Mouse (Mus musculus): ENCODE measurements around the gene Btbd9.

The Btbd9 gene

DNA sequence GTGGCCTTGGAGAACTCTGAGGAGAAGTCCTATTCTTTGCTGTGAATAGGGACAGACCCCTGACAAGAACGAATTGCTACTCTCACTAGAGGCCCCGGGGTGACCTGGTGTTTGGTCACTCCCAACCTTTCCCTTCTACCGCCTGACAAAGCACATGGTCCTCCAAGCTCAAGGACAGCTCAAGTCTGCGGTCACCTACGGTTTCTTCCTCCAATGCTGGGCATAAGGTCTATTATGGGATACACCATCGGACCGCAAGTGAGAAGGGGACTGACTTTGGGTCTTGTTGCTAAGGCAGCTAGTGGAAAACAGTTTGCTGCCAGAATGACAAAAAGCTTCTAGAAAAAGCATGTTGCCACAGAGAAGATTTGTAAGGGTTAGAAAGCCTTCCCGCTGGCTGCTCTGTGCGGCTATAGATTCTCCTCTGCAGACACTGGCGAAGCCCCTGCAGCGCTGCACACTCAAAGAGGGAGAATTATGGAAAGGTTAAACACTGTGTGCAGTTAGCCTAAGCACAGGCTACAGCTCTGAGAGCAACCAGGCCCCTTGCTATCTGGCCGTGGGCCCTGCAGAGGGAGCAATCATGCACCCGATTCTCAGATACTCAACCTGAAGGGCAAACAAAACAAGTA lies 235.7 kb downstream of the Btbd9 start:
- no peak for DNase-seq (ENCODE audit: low spot score in 2 of 2)

DNA sequence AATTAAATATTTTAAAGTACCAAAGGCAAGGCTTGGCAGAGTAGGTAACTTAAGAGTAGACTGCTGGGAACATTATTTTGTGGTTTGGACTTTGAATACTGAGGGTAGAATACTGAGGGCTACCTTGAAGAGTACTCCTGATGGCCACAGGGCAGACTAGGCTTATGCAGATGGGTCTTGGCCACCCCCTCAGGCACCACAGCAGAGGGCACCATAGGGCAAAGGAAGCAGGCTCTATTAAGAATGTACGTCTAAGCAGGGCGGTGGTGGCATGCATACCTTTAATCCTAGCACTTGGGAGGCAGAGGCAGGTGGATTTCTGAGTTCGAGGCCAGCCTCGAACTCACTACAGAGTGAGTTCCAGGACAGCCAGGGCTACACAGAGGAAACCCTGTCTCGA lies 237.0 kb downstream of the Btbd9 start:
- peak in 1 of 2 experiments; percentile 47 for DNase-seq (ENCODE audit: low spot score in 2 of 2)

DNA sequence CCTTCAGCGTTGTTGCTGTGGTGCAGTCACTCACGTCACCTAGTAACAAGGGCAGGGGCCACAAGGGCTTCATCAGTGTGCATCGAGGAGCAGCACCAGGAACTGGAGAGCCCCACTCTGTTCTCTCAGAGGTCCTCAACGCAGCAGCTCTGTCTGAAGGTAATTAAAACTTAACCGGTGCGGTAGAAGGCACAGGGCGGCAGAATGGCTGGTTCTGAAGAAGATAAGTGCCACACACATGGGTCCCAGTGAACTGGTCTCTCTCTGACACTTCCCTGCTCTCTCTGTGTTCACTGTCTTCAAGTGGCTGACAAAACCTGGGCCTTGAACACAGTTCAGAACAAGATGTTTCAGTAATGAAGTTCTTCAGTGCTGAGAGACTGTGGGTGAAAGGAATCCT lies 239.5 kb downstream of the Btbd9 start:
- peak in 1 of 2 experiments; percentile 55 for DNase-seq (ENCODE audit: low spot score in 2 of 2)

DNA sequence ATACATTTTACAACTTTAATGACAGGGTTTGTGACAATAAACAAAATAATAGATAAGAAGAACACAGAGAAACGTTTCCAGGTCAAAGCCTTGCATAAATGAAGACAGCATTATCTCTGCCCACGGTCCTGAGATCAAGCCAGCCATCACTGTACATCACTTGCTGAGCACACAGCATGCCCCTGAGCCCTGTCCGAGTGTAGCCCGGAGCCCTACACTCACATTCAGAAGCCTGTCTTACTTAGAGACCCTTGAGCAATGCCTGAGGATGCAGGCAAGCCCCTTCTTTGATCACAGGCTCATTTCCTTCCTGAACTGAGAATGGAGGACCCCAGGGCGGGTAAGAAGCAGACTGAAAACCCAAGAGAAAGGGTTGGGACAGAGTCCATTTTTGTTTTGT lies 240.0 kb downstream of the Btbd9 start:
- peak in 1 of 2 experiments; percentile 47 for DNase-seq (ENCODE audit: low spot score in 2 of 2)

DNA sequence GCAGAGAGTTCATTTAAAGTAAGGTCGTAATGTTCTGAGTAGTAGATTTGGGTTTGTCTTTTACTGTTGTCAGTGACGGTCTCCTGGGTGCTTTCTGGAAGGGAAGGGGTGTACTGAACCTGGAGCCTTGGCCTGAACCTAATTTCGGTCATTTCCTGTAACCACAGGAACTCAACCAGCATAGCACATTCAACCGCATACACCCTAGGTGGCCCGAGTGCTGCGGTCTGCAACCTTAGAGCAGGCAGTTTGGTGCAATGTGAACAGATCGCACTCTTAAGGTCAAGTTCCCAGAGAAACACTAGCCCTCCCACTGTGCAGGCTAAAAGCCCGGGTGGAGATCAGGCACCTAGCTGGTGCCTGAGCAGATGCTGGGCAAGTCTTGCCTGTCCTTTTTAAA lies 240.5 kb downstream of the Btbd9 start:
- DNase-seq (ENCODE audit: low spot score in 2 of 2) = peak in 1 of 2 experiments; percentile 53

DNA sequence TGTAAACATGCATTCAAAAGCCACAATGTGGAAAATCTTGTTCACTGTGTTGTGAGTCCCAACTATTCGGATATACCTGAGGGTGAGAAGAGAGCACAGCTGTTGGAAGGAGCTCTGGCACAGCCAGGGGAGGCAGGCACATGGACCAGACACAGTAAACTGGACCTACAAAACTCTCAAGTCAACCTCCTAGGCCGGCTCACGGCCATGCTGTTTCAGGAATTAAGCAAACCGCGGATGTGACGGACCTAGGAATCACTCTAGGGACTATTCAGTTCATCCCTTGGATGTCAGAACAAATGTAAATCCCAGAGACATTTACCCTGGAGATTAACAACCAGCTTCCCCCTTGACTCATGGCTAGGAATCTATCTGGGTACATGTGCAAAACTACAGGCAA lies 242.0 kb downstream of the Btbd9 start:
- DNase-seq (ENCODE audit: low spot score in 2 of 2) = no peak

DNA sequence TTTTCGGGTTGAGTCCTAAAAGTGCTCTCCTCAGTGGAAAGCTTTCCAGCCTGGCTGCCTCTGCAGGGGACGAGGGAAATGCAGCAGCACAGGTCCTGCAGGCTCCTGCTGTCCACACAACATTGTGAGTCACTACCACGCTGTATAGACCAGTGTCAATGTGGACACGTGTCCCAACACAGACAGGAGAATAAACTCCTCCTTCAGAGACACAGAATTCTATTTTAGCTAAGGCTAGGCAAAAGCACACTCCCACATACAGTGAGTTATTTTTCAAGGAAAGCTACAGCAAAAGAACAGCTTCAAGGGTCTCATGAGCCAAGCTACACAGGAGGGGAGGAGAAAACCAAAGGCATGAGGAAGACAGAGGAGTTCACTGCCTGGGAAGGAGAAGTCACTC lies 243.2 kb downstream of the Btbd9 start:
- no peak for DNase-seq (ENCODE audit: low spot score in 2 of 2)

DNA sequence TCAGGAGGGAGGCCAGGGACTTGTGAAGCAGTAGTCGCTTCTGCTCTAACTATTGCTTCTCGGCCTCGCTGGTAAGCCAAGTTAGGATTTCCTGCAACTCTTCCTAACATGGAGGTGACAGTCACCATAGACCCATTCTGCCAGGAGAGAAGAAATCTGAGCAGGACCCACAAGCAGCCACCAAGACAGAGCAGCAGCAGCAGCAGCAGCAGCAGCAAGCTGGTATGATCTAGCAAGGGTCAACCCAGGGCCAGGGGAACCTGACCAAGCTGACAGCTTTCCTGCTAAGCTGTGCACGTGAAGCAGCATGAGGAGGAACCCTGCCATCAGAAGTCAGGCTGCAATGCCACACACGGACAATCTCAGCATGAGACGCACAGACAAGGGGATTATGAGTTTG lies 244.9 kb downstream of the Btbd9 start:
- no peak for DNase-seq (ENCODE audit: low spot score in 2 of 2)

DNA sequence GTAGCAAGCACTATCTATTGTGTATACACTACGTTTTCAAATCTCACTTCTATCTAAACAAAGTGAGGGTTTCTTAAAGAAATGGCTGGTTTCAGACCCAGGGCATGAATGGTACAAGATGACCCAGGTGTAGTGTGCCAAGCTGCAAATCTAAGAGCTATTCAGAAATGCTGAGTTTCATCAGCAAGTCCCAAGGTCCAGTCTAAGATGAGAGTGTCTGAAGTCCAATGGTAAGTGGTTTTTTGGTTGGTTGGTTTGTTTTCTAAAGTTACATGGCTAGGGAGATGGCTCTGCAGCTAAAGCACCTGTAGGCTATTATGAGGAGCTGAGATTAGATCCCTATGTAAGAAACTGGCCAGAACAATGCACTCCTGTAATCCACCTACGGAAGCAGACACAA lies 246.8 kb downstream of the Btbd9 start:
- DNase-seq (ENCODE audit: low spot score in 2 of 2) = no peak

DNA sequence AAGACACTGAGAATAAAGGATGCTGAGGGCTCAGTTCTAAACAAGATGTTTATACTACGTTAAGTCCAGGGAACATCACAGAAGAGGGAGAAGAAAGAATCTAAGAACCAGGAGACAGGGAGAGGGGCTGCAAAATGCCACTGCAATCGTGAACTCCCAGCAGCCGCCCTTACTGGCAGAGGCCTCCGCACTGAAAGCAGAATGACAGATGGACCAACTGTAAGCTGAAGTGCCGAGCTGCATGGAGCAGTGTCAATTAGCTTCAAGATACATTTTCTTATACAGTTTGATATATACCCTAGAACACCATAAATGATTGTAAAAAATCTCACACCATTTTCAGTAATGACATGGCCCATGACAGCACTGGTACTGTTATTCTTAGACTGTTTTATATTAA lies 247.4 kb downstream of the Btbd9 start:
- DNase-seq (ENCODE audit: low spot score in 2 of 2) = no peak

DNA sequence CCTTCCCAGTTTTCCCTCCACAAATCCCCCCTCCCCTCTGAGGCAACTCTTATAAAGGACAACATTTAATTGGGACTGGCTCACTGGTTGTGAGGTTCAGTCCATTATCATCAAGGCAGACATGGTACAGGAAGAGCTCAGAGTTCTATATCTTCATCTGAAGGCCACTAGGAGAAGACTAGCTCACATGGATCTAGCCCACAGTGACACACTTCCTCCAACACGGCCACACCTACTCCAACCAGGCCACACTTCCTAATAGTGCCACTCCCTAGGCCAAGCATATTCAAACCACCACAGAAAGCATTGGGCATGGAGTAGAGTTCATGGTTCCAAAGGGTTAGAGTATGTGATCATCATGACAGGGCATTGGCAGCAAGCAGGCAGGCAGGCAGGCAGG lies 249.4 kb downstream of the Btbd9 start:
- no peak for DNase-seq (ENCODE audit: low spot score in 2 of 2)

DNA sequence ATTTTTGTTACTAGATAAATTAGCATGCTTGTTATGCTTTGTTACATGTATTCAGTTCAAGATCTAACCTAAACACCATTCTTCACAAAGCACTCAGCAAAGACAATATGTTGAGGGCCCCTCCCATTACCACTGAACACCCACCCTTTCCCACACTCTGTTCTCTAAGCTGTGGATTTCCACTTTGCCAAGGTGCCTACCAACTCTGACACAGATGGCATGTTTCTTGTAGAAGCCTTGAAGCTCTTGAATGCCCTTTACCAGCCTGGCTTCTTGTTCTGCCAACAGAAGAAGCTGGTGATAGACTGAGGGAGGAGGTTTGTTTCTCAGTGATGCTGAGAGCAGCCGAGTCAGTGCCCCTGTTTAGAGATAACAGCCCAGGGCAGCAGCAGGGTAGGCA lies 256.0 kb downstream of the Btbd9 start:
- DNase-seq (ENCODE audit: low spot score in 2 of 2) = no peak

DNA sequence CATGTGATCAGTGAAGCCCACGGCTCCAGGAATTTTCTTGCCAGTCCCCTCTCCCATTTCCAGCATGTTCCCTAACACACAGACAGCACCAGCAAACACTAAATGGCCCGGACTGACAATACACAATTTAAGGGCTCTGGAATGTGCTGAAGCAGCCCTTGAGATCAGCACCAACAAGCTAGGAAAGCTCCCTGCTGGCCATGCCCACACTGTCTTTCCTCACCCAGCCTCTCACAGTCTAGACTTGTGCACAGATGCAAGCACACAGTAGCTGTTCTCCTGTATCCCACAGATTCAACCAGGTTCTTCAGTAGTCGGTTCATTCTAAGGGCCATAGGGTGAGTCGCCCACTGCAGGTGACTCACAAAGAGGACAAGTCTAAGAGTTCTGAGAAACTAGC lies 263.6 kb downstream of the Btbd9 start:
- DNase-seq (ENCODE audit: low spot score in 2 of 2) = no peak

DNA sequence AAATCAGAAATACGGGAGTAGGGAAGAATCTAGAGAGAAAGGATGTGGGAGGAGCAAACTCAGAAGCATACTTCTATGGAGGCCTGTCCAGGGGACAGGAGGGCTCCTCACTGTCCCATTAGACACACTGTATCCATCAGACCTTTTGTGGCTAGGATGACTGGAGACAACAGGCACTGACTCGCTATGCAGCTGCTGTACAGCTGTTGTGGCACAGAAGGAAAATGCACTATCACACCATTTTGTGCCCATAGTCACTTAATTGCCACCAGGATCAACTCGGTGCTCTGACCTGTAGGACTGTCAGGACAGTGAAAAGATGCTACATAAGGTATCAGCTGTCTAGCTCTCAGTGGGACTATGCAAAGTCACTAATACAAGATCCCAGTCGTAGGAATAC lies 266.7 kb downstream of the Btbd9 start:
- DNase-seq (ENCODE audit: low spot score in 2 of 2) = no peak

DNA sequence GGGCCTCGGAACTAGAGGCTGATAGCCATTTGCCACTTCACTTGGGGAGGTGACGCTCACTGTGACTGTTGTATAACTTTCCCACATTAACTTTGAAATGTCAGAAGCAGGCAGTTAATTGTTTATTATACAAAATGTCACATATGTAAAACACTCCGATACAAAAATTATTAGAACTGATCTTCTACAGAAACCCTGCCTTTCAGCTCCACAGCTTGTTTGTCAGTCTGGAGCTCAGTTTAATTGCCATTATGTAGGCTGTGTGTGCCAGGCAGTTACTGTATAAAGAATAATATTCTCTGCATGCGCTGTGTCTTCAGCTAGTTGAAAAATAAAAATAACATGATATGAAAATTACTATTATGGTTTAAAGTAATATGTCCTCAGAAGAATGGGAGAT lies 267.4 kb downstream of the Btbd9 start:
- DNase-seq (ENCODE audit: low spot score in 2 of 2) = no peak

DNA sequence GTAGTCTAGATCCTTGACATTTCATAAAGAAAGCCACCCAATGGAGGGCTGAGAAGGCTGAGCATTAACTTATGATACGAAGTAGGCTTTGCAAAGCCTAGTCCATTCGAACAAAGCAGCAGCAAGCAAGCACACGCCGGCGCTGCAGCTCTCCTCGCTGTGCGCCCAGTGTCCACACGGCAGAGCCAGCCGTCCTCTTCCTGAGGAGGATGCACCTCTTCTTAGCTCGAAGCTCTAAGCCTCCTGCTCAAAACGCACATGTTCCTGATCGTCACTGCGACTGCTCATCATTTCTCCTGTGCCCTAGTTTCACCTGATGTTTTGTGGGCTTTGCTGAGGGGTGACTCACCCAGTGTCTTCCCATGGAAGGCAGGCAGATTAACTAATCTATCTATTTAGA lies 268.0 kb downstream of the Btbd9 start:
- DNase-seq (ENCODE audit: low spot score in 2 of 2) = no peak

DNA sequence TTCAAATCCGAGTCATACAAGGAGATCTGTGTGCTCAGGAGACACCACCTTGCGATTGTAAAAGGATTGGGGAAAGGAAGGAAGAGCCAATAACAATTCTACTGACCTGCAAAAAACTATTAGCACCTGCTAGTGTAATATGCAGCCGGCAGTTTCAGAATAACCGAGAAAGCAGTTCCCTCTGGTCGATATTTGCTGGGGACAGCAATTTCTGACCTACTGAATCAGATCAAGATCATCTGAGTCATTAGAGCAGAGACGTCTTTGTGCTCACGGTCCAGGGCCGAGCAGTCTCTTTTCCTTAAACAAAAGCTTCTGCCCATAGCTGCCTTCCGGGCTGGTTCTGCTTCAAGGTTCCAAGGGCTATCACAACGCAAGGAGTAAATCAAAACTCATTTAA lies 269.1 kb downstream of the Btbd9 start:
- DNase-seq (ENCODE audit: low spot score in 2 of 2) = no peak

DNA sequence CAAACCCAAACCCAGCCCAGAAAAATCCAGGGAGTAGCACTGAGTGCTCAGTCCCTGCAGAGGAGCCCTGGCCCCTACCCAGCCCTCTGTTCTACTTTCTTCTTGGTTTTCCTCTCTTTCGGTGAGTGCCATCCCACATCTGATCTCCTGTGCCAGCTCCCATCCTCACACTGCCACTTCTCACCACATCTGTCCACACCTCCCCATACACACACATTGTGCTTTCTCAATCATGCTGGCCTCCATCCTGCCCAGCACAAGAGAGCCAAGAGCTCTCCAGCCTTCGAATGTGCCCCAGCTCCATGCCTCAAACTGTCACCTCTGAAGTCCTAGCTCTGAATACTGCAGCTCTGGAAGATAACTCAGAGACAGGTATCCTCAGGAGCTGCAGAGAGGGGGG lies 271.5 kb downstream of the Btbd9 start:
- DNase-seq (ENCODE audit: low spot score in 2 of 2) = no peak

DNA sequence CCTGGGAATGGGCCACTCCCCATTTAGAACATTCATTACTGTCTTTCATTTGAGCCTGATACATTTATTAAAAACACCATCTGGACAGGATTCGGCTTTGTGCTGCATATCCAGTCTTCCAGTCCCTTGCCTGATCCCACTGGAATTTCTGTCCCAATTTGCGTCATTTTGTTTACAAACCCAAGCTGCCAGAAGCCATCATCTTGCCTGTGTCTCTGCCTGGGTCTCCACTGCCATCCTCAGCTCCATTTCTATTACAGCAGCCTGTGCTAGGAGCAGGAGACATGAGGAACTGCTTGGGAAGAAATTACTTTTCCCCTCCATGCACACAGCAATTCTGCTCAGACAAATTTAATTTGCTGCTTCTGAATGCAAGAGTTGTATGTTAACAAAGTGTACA lies 274.9 kb downstream of the Btbd9 start:
- DNase-seq (ENCODE audit: low spot score in 2 of 2) = no peak

DNA sequence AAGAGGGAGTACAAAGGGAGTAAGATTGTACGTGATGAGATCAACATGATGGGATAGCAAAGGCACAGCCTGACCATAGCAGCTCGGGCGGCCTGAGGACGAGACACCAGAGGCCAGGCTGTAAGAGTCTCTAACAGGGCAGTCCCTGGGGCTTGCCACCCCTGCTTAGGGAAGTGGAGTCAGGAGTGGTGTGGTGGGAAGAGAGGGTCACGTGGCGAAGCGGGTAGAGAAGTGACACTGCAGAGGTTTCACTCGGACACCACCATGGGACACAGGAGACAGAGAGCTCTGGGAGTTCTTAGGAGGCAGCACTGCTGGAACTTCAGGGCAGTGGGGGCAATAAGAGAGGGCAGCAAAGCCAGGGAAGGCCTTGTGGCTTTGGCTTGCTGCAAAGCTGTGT lies 278.9 kb downstream of the Btbd9 start:
- no peak for DNase-seq (ENCODE audit: low spot score in 2 of 2)

DNA sequence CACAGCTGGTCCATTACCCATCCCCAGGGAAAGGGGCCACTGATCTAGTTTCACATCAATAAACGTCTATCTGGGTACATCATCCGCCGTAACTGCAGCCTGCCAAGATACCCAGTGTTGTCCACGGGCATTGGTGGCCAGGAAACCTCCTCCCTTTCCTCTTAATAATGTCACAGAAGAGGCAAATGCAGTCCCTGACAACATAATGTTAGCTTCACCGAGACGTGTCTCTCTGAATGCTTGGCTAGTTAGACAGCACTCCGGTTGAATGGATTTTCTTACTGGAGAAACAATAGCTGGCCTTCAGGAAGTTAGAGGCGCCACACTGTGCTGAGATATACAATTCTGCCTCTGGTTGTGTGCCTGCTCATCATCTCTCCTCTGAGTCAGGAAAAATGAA lies 280.2 kb downstream of the Btbd9 start:
- no peak for DNase-seq (ENCODE audit: low spot score in 2 of 2)

DNA sequence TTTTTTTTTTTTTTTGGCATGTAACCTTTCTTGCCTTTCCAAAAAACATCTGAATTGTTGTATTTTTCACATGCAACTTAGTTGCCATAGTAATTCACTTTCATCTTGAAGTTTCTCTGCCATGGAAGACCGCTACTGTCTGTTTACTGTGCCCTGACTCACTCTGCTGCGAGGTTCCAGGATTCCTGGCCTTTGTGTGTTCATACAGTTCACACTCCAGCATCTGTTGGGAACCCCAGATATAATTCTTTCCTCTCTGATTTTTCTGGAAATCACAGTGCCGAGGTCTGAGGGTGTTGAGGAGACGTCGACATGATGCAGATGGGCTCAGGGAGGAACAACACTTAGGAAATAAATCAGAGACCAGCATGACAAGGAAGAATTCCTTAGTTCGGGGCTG lies 283.6 kb downstream of the Btbd9 start:
- DNase-seq (ENCODE audit: low spot score in 2 of 2) = no peak

DNA sequence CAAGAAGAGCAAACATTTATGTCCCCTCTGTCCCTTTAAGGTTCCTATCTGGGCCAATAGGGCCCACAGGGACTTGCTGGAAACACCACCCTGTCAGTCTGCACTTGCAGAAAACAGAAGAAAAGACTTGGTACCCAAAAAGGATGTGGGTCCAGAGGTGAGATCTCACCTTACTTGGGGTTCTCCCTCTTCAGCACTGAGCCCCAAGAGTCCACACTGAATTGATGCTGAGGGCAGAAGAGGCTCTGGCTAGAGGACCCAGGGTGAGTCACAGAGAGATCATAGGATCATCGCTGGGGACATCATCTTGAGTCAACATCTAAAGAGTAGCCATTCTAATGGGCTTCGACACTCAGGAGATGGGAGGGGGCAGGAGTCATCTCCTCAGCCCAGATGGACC lies 290.6 kb downstream of the Btbd9 start:
- DNase-seq (ENCODE audit: low spot score in 2 of 2) = no peak

DNA sequence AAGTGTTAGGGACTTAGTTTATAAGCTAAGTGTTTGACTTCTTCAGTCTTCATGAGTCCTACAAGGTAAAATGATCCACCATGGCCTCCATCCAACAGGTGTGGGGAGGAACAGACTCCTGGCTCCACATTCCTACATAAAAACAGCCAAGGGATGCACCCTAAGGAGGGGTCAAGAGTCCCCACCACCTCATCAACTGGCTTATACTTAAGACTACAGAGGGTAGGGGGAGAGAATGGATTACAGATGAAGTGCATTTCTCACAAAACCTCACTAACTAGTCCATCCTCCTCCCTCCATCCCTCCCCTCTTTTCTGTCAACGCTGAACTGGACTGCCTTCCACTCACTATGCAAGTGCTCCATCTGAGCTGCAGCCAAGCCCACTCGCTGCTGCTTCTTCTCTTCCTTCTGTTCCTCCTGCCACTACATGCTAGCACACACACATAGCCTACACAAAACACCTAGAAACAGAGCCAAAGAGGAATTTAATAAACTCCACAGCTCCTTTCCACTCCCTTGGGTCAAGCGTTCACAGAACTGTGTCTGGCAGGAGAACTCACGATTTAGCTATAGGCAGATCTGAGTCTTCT lies 292.7 kb downstream of the Btbd9 start:
- no peak for DNase-seq (ENCODE audit: low spot score in 2 of 2)

Measured in spleen, postnatal 4 days (tissue).